Mouse (Mus musculus): ENCODE data around the gene Gabrr1. TPM values are rescaled to one million over a fixed set of nuclear protein-coding genes. Genes with fewer than 3 reads are reported as not detected.

The Gabrr1 gene
- not detected for polyA plus RNA-seq (2017; shearing (Covaris generic))

DNA sequence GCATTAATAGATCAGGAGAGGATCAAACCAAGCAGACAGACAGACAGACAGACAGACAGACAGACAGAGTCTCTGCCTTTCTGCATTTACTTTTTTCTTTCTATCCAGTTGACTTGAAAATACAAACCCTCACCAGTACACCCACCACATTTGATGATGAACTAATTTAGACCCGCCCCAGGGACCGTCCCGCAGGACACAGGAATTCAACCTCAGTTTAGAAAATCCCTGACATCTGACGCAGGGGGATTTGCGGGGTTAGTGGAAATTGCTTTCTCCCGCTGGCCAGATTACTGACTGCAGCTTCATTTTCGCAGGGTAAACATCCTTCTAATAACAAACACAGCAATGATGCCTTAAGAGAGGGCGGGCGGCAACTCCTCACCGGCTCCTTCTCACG, at the start of gene Gabrr1:
Gene Gabrr1 (plus strand): TSS at position 301 of the 400 bp plus-strand sequence.

DNA sequence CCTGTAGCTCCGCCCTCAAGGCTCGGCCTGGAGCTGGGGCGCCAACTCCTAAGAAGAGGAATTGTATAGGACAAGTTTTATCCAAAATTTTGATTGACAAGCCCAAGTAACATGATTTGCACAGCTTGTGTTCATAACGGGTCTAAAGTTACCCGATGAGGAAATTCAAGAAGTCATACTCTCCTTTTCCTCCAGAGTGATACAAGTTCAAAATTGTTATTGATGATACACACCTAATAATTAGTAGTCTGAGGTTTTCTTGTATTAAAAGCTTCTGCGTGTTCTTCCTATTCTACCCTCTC, 57.4 kb downstream of the Gabrr1 start, which contains the start of gene Pm20d2:
Gene Pm20d2 (minus strand): TSS at position 3 of the 302 bp plus-strand sequence.

DNA sequence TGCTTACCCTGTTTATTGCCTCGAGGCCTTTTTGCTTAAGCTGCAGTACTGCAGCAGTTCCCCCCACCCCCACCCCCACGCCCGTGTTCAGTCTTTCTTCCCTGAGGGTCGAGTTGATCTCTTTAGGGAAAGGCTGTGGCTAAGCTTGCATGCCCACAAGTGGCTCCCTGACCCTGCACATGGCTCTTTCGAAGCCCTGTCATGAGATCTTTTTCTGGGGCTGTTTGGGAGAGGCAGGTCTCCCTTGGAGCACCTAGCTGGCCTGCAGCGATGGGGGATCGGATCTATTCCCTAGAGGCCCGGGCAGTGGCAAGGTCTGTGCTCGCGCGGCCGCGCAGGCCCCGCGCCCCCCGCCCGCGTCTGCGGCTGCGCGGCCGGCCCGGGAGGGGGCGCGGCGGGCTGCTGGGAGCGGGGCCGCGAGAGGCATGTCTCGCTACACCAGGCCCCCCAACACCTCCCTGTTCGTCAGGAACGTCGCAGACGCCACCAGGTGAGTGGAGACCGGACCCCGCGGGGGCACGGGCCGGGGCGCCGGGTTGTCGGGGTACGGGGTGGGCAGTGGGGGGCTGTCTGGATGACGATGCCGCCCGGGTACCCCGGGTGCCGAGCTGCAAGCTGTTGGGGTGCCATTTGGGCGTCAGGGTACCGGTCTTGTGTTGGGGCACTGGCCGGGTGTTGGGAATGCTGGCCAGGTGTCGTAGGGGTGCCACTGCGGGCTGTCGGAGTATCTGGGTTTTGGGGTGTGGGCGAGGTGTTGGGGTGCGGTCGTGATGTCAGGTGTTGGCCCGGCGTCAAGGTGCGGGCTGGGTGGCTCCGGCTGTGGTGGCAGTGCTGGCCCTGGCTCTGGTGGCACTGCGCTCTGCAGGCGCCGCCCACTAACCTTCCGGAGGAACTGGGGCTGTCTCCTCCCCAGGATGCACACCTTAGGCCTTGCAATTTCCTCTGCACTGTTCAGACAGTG, 76.8 kb downstream of the Gabrr1 start, which contains the start of gene Srsf12:
Gene Srsf12 (plus strand): TSS at position 111 of the 961 bp plus-strand sequence.

Other genes with a start within 250 kb of the Gabrr1 start
- 4.2 TPM for gene Ankrd6, start 181.7 kb upstream of the Gabrr1 start, polyA plus RNA-seq (2017; shearing (Covaris generic))
- 13.7 TPM for gene Rragd, start 149.5 kb upstream of the Gabrr1 start, polyA plus RNA-seq (2017; shearing (Covaris generic))
- gene Ube2j1, start 101.1 kb upstream of the Gabrr1 start, polyA plus RNA-seq (2017; shearing (Covaris generic)): 60.6 TPM
- gene Gabrr2, start 69.5 kb upstream of the Gabrr1 start, polyA plus RNA-seq (2017; shearing (Covaris generic)): 18.2 TPM
- not detected for gene Pm20d2, start 57.2 kb downstream of the Gabrr1 start, polyA plus RNA-seq (2017; shearing (Covaris generic))
- gene Srsf12, start 76.5 kb downstream of the Gabrr1 start, polyA plus RNA-seq (2017; shearing (Covaris generic)): 2.3 TPM
- 77.6 TPM for gene Pnrc1, start 157.6 kb downstream of the Gabrr1 start, polyA plus RNA-seq (2017; shearing (Covaris generic))
- gene Rngtt, start 177.8 kb downstream of the Gabrr1 start, polyA plus RNA-seq (2017; shearing (Covaris generic)): 65.8 TPM